Mouse (Mus musculus) MEL (cell line): ENCODE data around the gene Rps21. TPM values are rescaled to one million over a fixed set of nuclear protein-coding genes. Genes with fewer than 3 reads are reported as not detected.
A peak's percentile ranks its signal among the peaks of the same experiment; 100 is the strongest.

Source experiments
- DNase-seq: peaks from one replicate; pipeline ENCODE4 v3.0.0; 2011; ENCODE audit warnings: low read depth, low spot score
- H3K27ac ChIP-seq: 2 replicates; pipeline ENCODE4 v1.5.1; 2012; ENCODE audit warnings: low read depth, mild to moderate bottlenecking, control low read depth, low read length, moderate library complexity; ENCODE audit not compliant: control insufficient read depth
- H3K27me3 ChIP-seq, 2 experiments: fragments of 150-350 bp in 1 of 2; sonication (generic) in 1 of 2; 2 replicates each; pipeline ENCODE4 v1.6.1; 2012; ENCODE audit warnings: low read length in 2 of 2, mild to moderate bottlenecking in 2 of 2, improper control_type of control experiment in 1 of 2, moderate library complexity in 1 of 2; ENCODE audit not compliant: insufficient read depth in 2 of 2, control insufficient read depth in 1 of 2
- H3K36me3 ChIP-seq, 2 experiments: 2 replicates each; pipeline ENCODE4 v1.6.1; 2012 to 2014; ENCODE audit warnings: low read length in 2 of 2, improper control_type of control experiment in 1 of 2, inconsistent platforms in 1 of 2, mild to moderate bottlenecking in 1 of 2; ENCODE audit not compliant: insufficient read depth in 2 of 2, control insufficient read depth in 1 of 2
- H3K4me1 ChIP-seq, 2 experiments: fragments of 150-350 bp in 1 of 2; sonication (generic) in 1 of 2; 2 replicates each; pipeline ENCODE4 v1.6.1; 2012; ENCODE audit warnings: low read length in 2 of 2, improper control_type of control experiment in 1 of 2, mild to moderate bottlenecking in 1 of 2; ENCODE audit not compliant: insufficient read depth in 2 of 2, control insufficient read depth in 1 of 2
- H3K4me3 ChIP-seq, 2 experiments: fragments of 150-350 bp in 1 of 2; sonication (generic) in 1 of 2; 2 replicates each; pipeline ENCODE4 v1.5.1; 2012; ENCODE audit warnings: low read depth in 2 of 2, low read length in 2 of 2, mild to moderate bottlenecking in 2 of 2, moderate library complexity in 2 of 2, control low read depth in 1 of 2, improper control_type of control experiment in 1 of 2; ENCODE audit not compliant: control insufficient read depth in 1 of 2, insufficient read depth in 1 of 2
- H3K79me2 ChIP-seq: 2 replicates; pipeline ENCODE4 v1.6.1; 2012; ENCODE audit warnings: mild to moderate bottlenecking, low read length, moderate library complexity; ENCODE audit not compliant: control insufficient read depth, poor library complexity, insufficient read depth
- H3K9ac ChIP-seq: 2 replicates; pipeline ENCODE4 v1.6.1; 2012; ENCODE audit warnings: low read depth, mild to moderate bottlenecking, control low read depth, low read length, moderate library complexity; ENCODE audit not compliant: control insufficient read depth, poor library complexity, severe bottlenecking
- H3K9me3 ChIP-seq: fragments of 150-350 bp; sonication (generic); replicated peaks from 2 replicates; pipeline ENCODE4 v1.6.1; 2012; ENCODE audit warnings: mild to moderate bottlenecking, low read length, improper control_type of control experiment, moderate library complexity; ENCODE audit not compliant: insufficient read depth
- BHLHE40 ChIP-seq: IDR thresholded peaks from 2 replicates; pipeline ENCODE4 v1.6.1; 2012; ENCODE audit warnings: low read depth, mild to moderate bottlenecking, inconsistent platforms, low read length, improper control_type of control experiment, borderline replicate concordance
- CHD1 ChIP-seq: IDR thresholded peaks from 2 replicates; pipeline ENCODE4 v1.6.1; 2012; ENCODE audit warnings: low read depth, mild to moderate bottlenecking, inconsistent platforms, low read length, improper control_type of control experiment
- CHD2 ChIP-seq: IDR thresholded peaks from 2 replicates; pipeline ENCODE4 v1.6.1; 2011; ENCODE audit warnings: low read length, improper control_type of control experiment
- CTCF ChIP-seq, 3 experiments: IDR thresholded peaks in 2 of 3; conservative IDR thresholded peaks in 1 of 3; 2 replicates each; pipeline ENCODE4 v1.5.1; 2011 to 2012; ENCODE audit warnings: low read length in 3 of 3, low read depth in 2 of 3, mild to moderate bottlenecking in 2 of 3, improper control_type of control experiment in 1 of 3, inconsistent platforms in 1 of 3, mixed read lengths in 1 of 3, moderate library complexity in 1 of 3; ENCODE audit not compliant: control insufficient read depth in 1 of 3, insufficient read depth in 1 of 3, poor library complexity in 1 of 3, severe bottlenecking in 1 of 3
- E2F4 ChIP-seq: IDR thresholded peaks from 2 replicates; pipeline ENCODE4 v1.6.1; 2011; ENCODE audit warnings: low read depth, low read length, improper control_type of control experiment, borderline replicate concordance
- ELF1 ChIP-seq: IDR thresholded peaks from 2 replicates; pipeline ENCODE4 v1.6.1; 2014; ENCODE audit warnings: low read depth, mild to moderate bottlenecking, inconsistent platforms, low read length, improper control_type of control experiment, moderate library complexity
- EP300 ChIP-seq, 2 experiments: IDR thresholded peaks; 2 replicates each; pipeline ENCODE4 v1.6.1; 2011; ENCODE audit warnings: improper control_type of control experiment in 2 of 2, low read length in 2 of 2, low read depth in 1 of 2, mild to moderate bottlenecking in 1 of 2
- ETS1 ChIP-seq: IDR thresholded peaks from 2 replicates; pipeline ENCODE4 v1.6.1; 2012; ENCODE audit warnings: low read depth, mild to moderate bottlenecking, inconsistent platforms, low read length, improper control_type of control experiment, moderate library complexity
- GABPA ChIP-seq: IDR thresholded peaks from 2 replicates; pipeline ENCODE4 v1.6.1; 2012; ENCODE audit warnings: low read depth, mild to moderate bottlenecking, inconsistent platforms, low read length, improper control_type of control experiment, moderate library complexity
- HCFC1 ChIP-seq: IDR thresholded peaks from 2 replicates; pipeline ENCODE4 v1.6.1; 2012; ENCODE audit warnings: low read depth, mild to moderate bottlenecking, inconsistent platforms, low read length, improper control_type of control experiment, moderate library complexity
- JUND ChIP-seq: IDR thresholded peaks from 2 replicates; pipeline ENCODE4 v1.6.1; 2011; ENCODE audit warnings: low read depth, mild to moderate bottlenecking, improper control_type of control experiment, low read length
- KAT2A ChIP-seq: conservative IDR thresholded peaks from 2 replicates; pipeline ENCODE4 v1.6.1; 2012; ENCODE audit warnings: low read depth, low read length, improper control_type of control experiment, inconsistent platforms
- MAFK ChIP-seq: IDR thresholded peaks from 2 replicates; pipeline ENCODE4 v1.6.1; 2011; ENCODE audit warnings: low read depth, mild to moderate bottlenecking, low read length, improper control_type of control experiment, borderline replicate concordance
- MAX ChIP-seq: IDR thresholded peaks from 2 replicates; pipeline ENCODE4 v1.6.1; 2011; ENCODE audit warnings: low read length, improper control_type of control experiment
- MAZ ChIP-seq: IDR thresholded peaks from 2 replicates; pipeline ENCODE4 v1.6.1; 2012; ENCODE audit warnings: low read depth, mild to moderate bottlenecking, inconsistent platforms, low read length, improper control_type of control experiment
- MEF2A ChIP-seq: IDR thresholded peaks from 2 replicates; pipeline ENCODE4 v1.6.1; 2014; ENCODE audit warnings: low read depth, mild to moderate bottlenecking, inconsistent platforms, low read length, improper control_type of control experiment; ENCODE audit not compliant: poor library complexity, insufficient replicate concordance, severe bottlenecking; ENCODE audit errors: extremely low read depth
- MXI1 ChIP-seq: IDR thresholded peaks from 2 replicates; pipeline ENCODE4 v1.6.1; 2011; ENCODE audit warnings: mild to moderate bottlenecking, low read depth, low read length, improper control_type of control experiment
- MYB ChIP-seq: IDR thresholded peaks from 2 replicates; pipeline ENCODE4 v1.6.1; 2011; ENCODE audit warnings: mild to moderate bottlenecking, low read depth, low read length, improper control_type of control experiment
- MYC ChIP-seq: IDR thresholded peaks from 2 replicates; pipeline ENCODE4 v1.6.1; 2011; ENCODE audit warnings: low read depth, mild to moderate bottlenecking, low read length, improper control_type of control experiment, moderate library complexity
- NELFE ChIP-seq: IDR thresholded peaks from 2 replicates; pipeline ENCODE4 v1.6.1; 2011; ENCODE audit warnings: low read depth, low read length, improper control_type of control experiment
- NRF1 ChIP-seq: IDR thresholded peaks from 2 replicates; pipeline ENCODE4 v1.6.1; 2014; ENCODE audit warnings: low read depth, mild to moderate bottlenecking, inconsistent platforms, low read length, improper control_type of control experiment, moderate library complexity; ENCODE audit not compliant: poor library complexity, insufficient read depth, severe bottlenecking
- POLR2A ChIP-seq, 2 experiments: IDR thresholded peaks; 2 replicates each; pipeline ENCODE4 v1.6.1; 2011 to 2012; ENCODE audit warnings: low read length in 2 of 2, mild to moderate bottlenecking in 2 of 2, control low read depth in 1 of 2, improper control_type of control experiment in 1 of 2, low read depth in 1 of 2, moderate library complexity in 1 of 2; ENCODE audit not compliant: control insufficient read depth in 1 of 2, insufficient read depth in 1 of 2, poor library complexity in 1 of 2
- POLR2AphosphoS2 ChIP-seq: IDR thresholded peaks from 2 replicates; pipeline ENCODE4 v1.6.1; 2011; ENCODE audit warnings: low read length, improper control_type of control experiment
- POLR2AphosphoS5 ChIP-seq: IDR thresholded peaks from 2 replicates; pipeline ENCODE4 v1.6.1; 2012; ENCODE audit warnings: low read depth, borderline replicate concordance, mild to moderate bottlenecking, inconsistent platforms, low read length, moderate library complexity, mixed read lengths
- RAD21 ChIP-seq: IDR thresholded peaks from 2 replicates; pipeline ENCODE4 v1.6.1; 2011; ENCODE audit warnings: mild to moderate bottlenecking, low read depth, low read length, improper control_type of control experiment
- RCOR1 ChIP-seq: IDR thresholded peaks from 2 replicates; pipeline ENCODE4 v1.6.1; 2012; ENCODE audit warnings: low read depth, mild to moderate bottlenecking, inconsistent platforms, low read length, improper control_type of control experiment
- SIN3A ChIP-seq: IDR thresholded peaks from 2 replicates; pipeline ENCODE4 v1.6.1; 2012; ENCODE audit warnings: low read length, improper control_type of control experiment, inconsistent platforms
- SMC3 ChIP-seq: IDR thresholded peaks from 2 replicates; pipeline ENCODE4 v1.6.1; 2011; ENCODE audit warnings: low read depth, low read length, improper control_type of control experiment
- TAL1 ChIP-seq: IDR thresholded peaks from 2 replicates; pipeline ENCODE4 v1.6.1; 2012; ENCODE audit warnings: mild to moderate bottlenecking, inconsistent platforms, low read length, moderate library complexity, mixed read lengths
- TBP ChIP-seq: IDR thresholded peaks from 2 replicates; pipeline ENCODE4 v1.8.0; 2011; ENCODE audit warnings: low read depth, low read length, improper control_type of control experiment
- TCF12 ChIP-seq: IDR thresholded peaks from 2 replicates; pipeline ENCODE4 v1.6.1; 2014; ENCODE audit warnings: low read depth, mild to moderate bottlenecking, inconsistent platforms, low read length, improper control_type of control experiment, moderate library complexity
- UBTF ChIP-seq: IDR thresholded peaks from 2 replicates; pipeline ENCODE4 v1.6.1; 2012; ENCODE audit warnings: low read depth, mild to moderate bottlenecking, inconsistent platforms, low read length, improper control_type of control experiment, moderate library complexity, borderline replicate concordance; ENCODE audit not compliant: insufficient read depth
- USF1 ChIP-seq: IDR thresholded peaks from 2 replicates; pipeline ENCODE4 v1.6.1; 2014; ENCODE audit warnings: low read depth, mild to moderate bottlenecking, inconsistent platforms, low read length, improper control_type of control experiment, moderate library complexity
- ZC3H11A ChIP-seq: IDR thresholded peaks from 2 replicates; pipeline ENCODE4 v1.6.1; 2012; ENCODE audit warnings: low read depth, mild to moderate bottlenecking, inconsistent platforms, low read length, improper control_type of control experiment
- ZKSCAN1 ChIP-seq: IDR thresholded peaks from 2 replicates; pipeline ENCODE4 v1.6.1; 2012; ENCODE audit warnings: low read depth, mild to moderate bottlenecking, inconsistent platforms, low read length, improper control_type of control experiment, moderate library complexity
- ZMIZ1 ChIP-seq: IDR thresholded peaks from 2 replicates; pipeline ENCODE4 v1.6.1; 2012; ENCODE audit warnings: low read depth, mild to moderate bottlenecking, inconsistent platforms, low read length, improper control_type of control experiment, moderate library complexity
- ZNF384 ChIP-seq: IDR thresholded peaks from 2 replicates; pipeline ENCODE4 v1.6.1; 2012; ENCODE audit warnings: low read depth, mild to moderate bottlenecking, inconsistent platforms, low read length, improper control_type of control experiment
- polyA plus RNA-seq, 2 experiments: library from polyadenylated mRNA; stranded (reverse) in 1 of 2; unstranded in 1 of 2; fragments of >175 nt in 1 of 2; fragments of >200 nt in 1 of 2; gene quantifications; 2 replicates each; pipeline versions ENCODE4 v1.2.1 to v1.2.4; 2012; ENCODE audit warnings: low replicate concordance in 2 of 2, low read depth in 1 of 2; ENCODE audit not compliant: insufficient read length in 2 of 2, insufficient read depth in 1 of 2, missing spikeins in 1 of 2
- total RNA-seq: library from RNA; depleted of rRNA; stranded (reverse); fragments of 300-350 nt; gene quantifications from 2 replicates; pipeline ENCODE4 v1.2.3, GENCODE M21; 2012; rRNA removed

Rps21 gene
- total RNA-seq (4,335 and 4,916 TPM in 2 replicates), polyA plus RNA-seq (1,000 to 10,000 TPM in 1 of 2 experiments, 100 to 1,000 TPM in 1; 995 to 1,182 TPM)

DNA sequence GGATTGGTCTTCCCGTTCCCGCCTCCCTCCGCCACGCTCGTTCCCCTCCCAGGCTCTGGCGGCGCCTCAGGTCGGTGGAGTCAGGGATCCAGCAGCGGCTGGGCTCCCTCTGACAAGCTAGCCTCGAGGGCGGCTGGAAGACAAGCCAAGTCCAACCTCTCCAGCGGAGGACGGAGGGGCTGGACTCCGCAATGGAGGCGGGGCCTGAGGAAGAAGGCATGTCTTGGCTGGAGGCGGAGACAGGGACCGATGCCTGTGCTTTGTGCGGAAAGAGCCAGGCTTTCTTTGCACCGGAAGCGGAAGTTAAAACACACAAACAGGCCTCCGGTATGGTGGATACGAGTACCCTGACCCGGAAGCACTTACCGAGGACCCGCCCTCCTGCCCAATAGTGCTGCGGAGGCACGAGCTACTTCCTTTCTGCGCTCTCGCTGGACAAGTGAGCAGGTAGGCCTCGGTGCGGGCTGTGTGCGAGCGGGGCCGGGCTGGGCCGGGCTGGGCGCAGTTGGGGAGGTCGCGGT, at the start of gene Rps21:
TSS of gene Rps21 (plus strand) at position 377 of the 521 bp plus-strand sequence.
- peaks cover 18% of the 10 kb centered on the region for H3K79me2 ChIP-seq
- no peaks in the 10 kb centered on the region for H3K9me3 ChIP-seq
- DNase-seq = peak; percentile 100
- no peaks in the 10 kb centered on the region for H3K27me3 ChIP-seq
- H3K36me3 ChIP-seq = peaks cover 6 to 17% of the 10 kb centered on the region in 2 experiments
- peak within 1 kb of the TSS; percentile 65 to 84 for H3K4me3 ChIP-seq
- peak within 1 kb of the TSS; percentile 92 for H3K9ac ChIP-seq
- peaks cover 0 to 11% of the 10 kb centered on the region in 2 experiments; a peak in 2 of 4 replicates for H3K4me1 ChIP-seq
- peak within 1 kb of the TSS; percentile 68 for H3K27ac ChIP-seq
- TF ChIP-seq CTCF (IDR thresholded peaks at IDR 0.05 in 2 of 3, conservative IDR thresholded peaks at IDR 0.05 in 1 of 3; ENCODE audit: control insufficient read depth in 1 of 3, insufficient read depth in 1 of 3, low read depth in 2 of 3, low read length in 3 of 3, poor library complexity in 1 of 3, severe bottlenecking in 1 of 3) (no peak), ZMIZ1 (peak; percentile 82), ELF1 (peak; percentile 95), RCOR1 (peak; percentile 87), ZNF384 (no peak), E2F4 (no peak), UBTF (no peak), TCF12 (peak; percentile 81), MYB (no peak), MXI1 (peak; percentile 85), ETS1 (peak; percentile 5; the same call in 1 of the 2 replicates), MAX (peak; percentile 72; the same call in 1 of the 2 replicates), MAFK (no peak), TAL1 (no peak), EP300 (IDR thresholded peaks at IDR 0.05; ENCODE audit: low read depth in 1 of 2, low read length in 2 of 2) (no peak), NRF1 (0 out of 2 replicates have a peak, but pooled peaks have one; percentile 11), SMC3 (no peak), MYC (peak; percentile 96), MEF2A (no peak), ZC3H11A (no peak), GABPA (no peak), POLR2AphosphoS5 (peak; percentile 55; the same call in 1 of the 2 replicates), NELFE (peak; percentile 98), MAZ (peak; percentile 26; the same call in 1 of the 2 replicates), BHLHE40 (peak; percentile 93), ZKSCAN1 (no peak), KAT2A (peak; percentile 98), JUND (no peak), CHD1 (no peak), POLR2AphosphoS2 (peak; percentile 90), POLR2A (IDR thresholded peaks at IDR 0.05; ENCODE audit: control insufficient read depth in 1 of 2, insufficient read depth in 1 of 2, low read depth in 1 of 2, low read length in 2 of 2, poor library complexity in 1 of 2) (peak; percentile 81 to 96), TBP (peak; percentile 98), HCFC1 (peak; percentile 97), CHD2 (peak; percentile 95), RAD21 (no peak), USF1 (peak; percentile 43; the same call in 1 of the 2 replicates), SIN3A (peak; percentile 89)
